Mouse (Mus musculus): ENCODE results near the gene Ky. TPM values are rescaled to one million over a fixed set of nuclear protein-coding genes. Genes with fewer than 3 reads are reported as not detected.

The Ky gene
- polyA plus RNA-seq, 1 experiment from 2014 or later, result 0.57 TPM

GRCm38 (mm10) chr9:102541666-102542065 lies 36.1 kb downstream of the Ky start:
- H3K4me3 ChIP-seq (ENCODE audit: low read depth, low read length), result no peak overlapping the region
- H3K4me1 ChIP-seq (replicated peaks; ENCODE audit: control insufficient read depth, insufficient read depth, low read length), result no peaks in the 10 kb centered on the region
- WGBS, result 90% methylated on average over 10 of the region's 10 CpGs
- H3K36me3 ChIP-seq (ENCODE audit: control insufficient read depth, insufficient read depth, low read length), result no peaks in the 10 kb centered on the region
- no peak for ATAC-seq (replicated peaks; ENCODE audit: low FRiP score, low TSS enrichment, low read depth)
- no peak overlapping the region for H3K4me2 ChIP-seq (ENCODE audit: low read length)
- H3K27me3 ChIP-seq (replicated peaks; ENCODE audit: control insufficient read depth, insufficient read depth, low read length), result peaks cover 9% of the 10 kb centered on the region
- no peaks in the 10 kb centered on the region for H3K9me3 ChIP-seq (ENCODE audit: control insufficient read depth, low read length)
- no peak overlapping the region for H3K27ac ChIP-seq (ENCODE audit: low read depth)
- H3K9ac ChIP-seq (ENCODE audit: low read length), result no peak overlapping the region
- no peak for DNase-seq (ENCODE audit: low spot score)

DNA sequence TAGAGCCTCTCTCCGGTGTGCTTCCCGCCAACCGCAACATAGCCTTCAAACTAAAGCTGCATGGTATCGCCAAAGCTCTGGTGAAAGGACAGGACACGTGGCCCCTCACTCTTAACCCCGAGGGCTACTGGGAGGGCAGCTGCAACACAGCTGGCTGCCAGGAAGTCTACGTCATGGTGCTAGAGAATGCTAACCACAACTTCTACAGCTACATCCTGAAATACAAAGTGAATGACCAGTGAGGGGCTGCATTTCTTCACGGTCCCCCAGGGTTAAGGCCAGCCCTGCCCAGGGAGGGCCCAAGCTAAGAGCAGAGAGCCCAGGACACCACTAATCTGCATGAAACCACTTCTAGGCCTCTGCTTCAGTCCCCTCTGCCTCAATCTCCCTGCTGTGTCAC lies 37.0 kb downstream of the Ky start:
- H3K27me3 ChIP-seq (replicated peaks; ENCODE audit: control insufficient read depth, insufficient read depth, low read length), result peaks cover 13% of the 10 kb centered on the region
- 76% methylated on average over 8 of the region's 8 CpGs for WGBS
- ATAC-seq (replicated peaks; ENCODE audit: low FRiP score, low TSS enrichment, low read depth), result no peak
- no peaks in the 10 kb centered on the region for H3K36me3 ChIP-seq (ENCODE audit: control insufficient read depth, insufficient read depth, low read length)
- H3K4me2 ChIP-seq (ENCODE audit: low read length), result no peak overlapping the region
- H3K9me3 ChIP-seq (ENCODE audit: control insufficient read depth, low read length), result no peaks in the 10 kb centered on the region
- no peak overlapping the region for H3K27ac ChIP-seq (ENCODE audit: low read depth)
- DNase-seq (ENCODE audit: low spot score), result no peak
- H3K9ac ChIP-seq (ENCODE audit: low read length), result no peak overlapping the region
- no peaks in the 10 kb centered on the region for H3K4me1 ChIP-seq (replicated peaks; ENCODE audit: control insufficient read depth, insufficient read depth, low read length)
- H3K4me3 ChIP-seq (ENCODE audit: low read depth, low read length), result no peak overlapping the region

- no peaks in the 10 kb centered on the region for H3K9me3 ChIP-seq (ENCODE audit: control insufficient read depth, low read length)
- H3K4me1 ChIP-seq (replicated peaks; ENCODE audit: control insufficient read depth, insufficient read depth, low read length), result no peaks in the 10 kb centered on the region
- WGBS, result 78% methylated on average over 2 of the region's 2 CpGs
- ATAC-seq (replicated peaks; ENCODE audit: low FRiP score, low TSS enrichment, low read depth), result no peak; the same call in 1 of the 2 replicates
- H3K27me3 ChIP-seq (replicated peaks; ENCODE audit: control insufficient read depth, insufficient read depth, low read length), result peaks cover 13% of the 10 kb centered on the region
- no peak overlapping the region for H3K4me2 ChIP-seq (ENCODE audit: low read length)
- DNase-seq (ENCODE audit: low spot score), result no peak
- H3K36me3 ChIP-seq (ENCODE audit: control insufficient read depth, insufficient read depth, low read length), result no peaks in the 10 kb centered on the region
- H3K4me3 ChIP-seq (ENCODE audit: low read depth, low read length), result no peak overlapping the region
- no peak overlapping the region for H3K9ac ChIP-seq (ENCODE audit: low read length)
- no peak overlapping the region for H3K27ac ChIP-seq (ENCODE audit: low read depth)
Observed at GRCm38 (mm10) chr9:102543761-102544115, 38.2 kb downstream of the Ky start.

GRCm38 (mm10) chr9:102544116-102544772 lies 38.7 kb downstream of the Ky start:
- no peak overlapping the region for H3K27ac ChIP-seq (ENCODE audit: low read depth)
- DNase-seq (ENCODE audit: low spot score), result no peak
- no peaks in the 10 kb centered on the region for H3K9me3 ChIP-seq (ENCODE audit: control insufficient read depth, low read length)
- 20% methylated on average over 11 of the region's 11 CpGs for WGBS
- H3K9ac ChIP-seq (ENCODE audit: low read length), result no peak overlapping the region
- no peak overlapping the region for H3K4me3 ChIP-seq (ENCODE audit: low read depth, low read length)
- H3K36me3 ChIP-seq (ENCODE audit: control insufficient read depth, insufficient read depth, low read length), result no peaks in the 10 kb centered on the region
- peaks cover 13% of the 10 kb centered on the region for H3K27me3 ChIP-seq (replicated peaks; ENCODE audit: control insufficient read depth, insufficient read depth, low read length)
- H3K4me1 ChIP-seq (replicated peaks; ENCODE audit: control insufficient read depth, insufficient read depth, low read length), result no peaks in the 10 kb centered on the region
- ATAC-seq (replicated peaks; ENCODE audit: low FRiP score, low TSS enrichment, low read depth), result peak; percentile 54; the same call in 1 of the 2 replicates
- peak overlapping the region; percentile 67 for H3K4me2 ChIP-seq (ENCODE audit: low read length)

DNA sequence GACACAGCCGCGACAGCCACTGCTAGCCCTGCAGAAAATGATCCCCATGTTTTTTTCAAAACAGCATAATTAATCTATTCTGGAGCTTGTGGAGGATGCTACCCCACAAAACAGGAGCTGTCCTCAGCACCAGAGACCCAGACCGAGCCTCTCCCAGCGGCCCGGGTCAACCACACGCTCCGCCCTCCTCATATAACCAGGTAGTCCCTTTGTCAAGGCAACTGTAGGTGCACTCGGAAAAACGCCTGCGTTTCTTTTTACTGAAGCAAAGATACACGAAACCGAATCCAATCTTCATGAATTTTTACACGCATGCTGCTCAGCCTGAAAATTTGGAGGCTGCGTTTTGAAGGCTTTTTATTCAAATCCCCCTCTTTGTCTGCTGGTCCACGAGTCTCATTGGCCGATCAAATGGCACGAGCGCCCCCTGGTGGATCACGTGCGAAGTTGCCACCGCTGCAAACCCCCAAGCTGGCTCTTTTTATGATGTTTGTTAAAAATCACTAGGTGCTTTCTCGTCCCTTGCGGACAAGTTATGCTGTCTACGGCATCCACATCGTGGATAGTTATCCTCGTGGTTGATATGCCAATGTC lies 39.3 kb downstream of the Ky start:
- Histone ChIP-seq H3K4me1 (replicated peaks; ENCODE audit: control insufficient read depth, insufficient read depth, low read length) (no peaks in the 10 kb centered on the region), H3K27ac (ENCODE audit: low read depth) (no peak overlapping the region), H3K9me3 (ENCODE audit: control insufficient read depth, low read length) (no peaks in the 10 kb centered on the region), H3K36me3 (ENCODE audit: control insufficient read depth, insufficient read depth, low read length) (no peaks in the 10 kb centered on the region), H3K4me2 (ENCODE audit: low read length) (peak overlapping the region; percentile 67), H3K9ac (ENCODE audit: low read length) (no peak overlapping the region), H3K4me3 (ENCODE audit: low read depth, low read length) (peak overlapping the region; percentile 30), H3K27me3 (replicated peaks; ENCODE audit: control insufficient read depth, insufficient read depth, low read length) (peaks cover 13% of the 10 kb centered on the region)
- WGBS, result under 1% methylated on average over 26 of the region's 26 CpGs
- DNase-seq (ENCODE audit: low spot score), result peak; percentile 97
- ATAC-seq (replicated peaks; ENCODE audit: low FRiP score, low TSS enrichment, low read depth), result peak; percentile 84

GRCm38 (mm10) chr9:102545406-102546255 lies 40.1 kb downstream of the Ky start:
- Histone ChIP-seq H3K9ac (ENCODE audit: low read length) (no peak overlapping the region), H3K9me3 (ENCODE audit: control insufficient read depth, low read length) (no peaks in the 10 kb centered on the region), H3K36me3 (ENCODE audit: control insufficient read depth, insufficient read depth, low read length) (no peaks in the 10 kb centered on the region), H3K4me2 (ENCODE audit: low read length) (peak overlapping the region; percentile 67; the same call in 1 of the 2 replicates), H3K4me3 (ENCODE audit: low read depth, low read length) (no peak overlapping the region), H3K27ac (ENCODE audit: low read depth) (no peak overlapping the region), H3K4me1 (replicated peaks; ENCODE audit: control insufficient read depth, insufficient read depth, low read length) (no peaks in the 10 kb centered on the region), H3K27me3 (replicated peaks; ENCODE audit: control insufficient read depth, insufficient read depth, low read length) (peaks cover 13% of the 10 kb centered on the region)
- no peak for DNase-seq (ENCODE audit: low spot score)
- WGBS, result 35% methylated on average over 22 of the region's 22 CpGs
- ATAC-seq (replicated peaks; ENCODE audit: low FRiP score, low TSS enrichment, low read depth), result no peak

- no peak overlapping the region for H3K4me3 ChIP-seq (ENCODE audit: low read depth, low read length)
- no peak overlapping the region for H3K4me2 ChIP-seq (ENCODE audit: low read length)
- ATAC-seq (replicated peaks; ENCODE audit: low FRiP score, low TSS enrichment, low read depth) (no peak), DNase-seq (ENCODE audit: low spot score) (no peak)
- H3K27me3 ChIP-seq (replicated peaks; ENCODE audit: control insufficient read depth, insufficient read depth, low read length), result peaks cover 13% of the 10 kb centered on the region
- H3K36me3 ChIP-seq (ENCODE audit: control insufficient read depth, insufficient read depth, low read length), result no peaks in the 10 kb centered on the region
- no peaks in the 10 kb centered on the region for H3K4me1 ChIP-seq (replicated peaks; ENCODE audit: control insufficient read depth, insufficient read depth, low read length)
- H3K9me3 ChIP-seq (ENCODE audit: control insufficient read depth, low read length), result no peaks in the 10 kb centered on the region
- H3K9ac ChIP-seq (ENCODE audit: low read length), result no peak overlapping the region
- WGBS, result 67% methylated on average over 20 of the region's 20 CpGs
- no peak overlapping the region for H3K27ac ChIP-seq (ENCODE audit: low read depth)
Observed at GRCm38 (mm10) chr9:102546256-102547027, 40.9 kb downstream of the Ky start.

- Histone ChIP-seq H3K9me3 (ENCODE audit: control insufficient read depth, low read length) (no peaks in the 10 kb centered on the region), H3K4me1 (replicated peaks; ENCODE audit: control insufficient read depth, insufficient read depth, low read length) (peaks cover 3% of the 10 kb centered on the region), H3K4me2 (ENCODE audit: low read length) (no peak overlapping the region), H3K9ac (ENCODE audit: low read length) (no peak overlapping the region), H3K27me3 (replicated peaks; ENCODE audit: control insufficient read depth, insufficient read depth, low read length) (peaks cover 13% of the 10 kb centered on the region), H3K36me3 (ENCODE audit: control insufficient read depth, insufficient read depth, low read length) (no peaks in the 10 kb centered on the region), H3K4me3 (ENCODE audit: low read depth, low read length) (no peak overlapping the region), H3K27ac (ENCODE audit: low read depth) (no peak overlapping the region)
- ATAC-seq (replicated peaks; ENCODE audit: low FRiP score, low TSS enrichment, low read depth) (no peak), DNase-seq (ENCODE audit: low spot score) (no peak)
- WGBS, result 81% methylated on average over 7 of the region's 7 CpGs
Observed at GRCm38 (mm10) chr9:102547028-102547354, 41.4 kb downstream of the Ky start.
